Mouse (Mus musculus): Measurements from ENCODE around the gene Defa26.
"Not testable (repeated sequence)": the region's sequence is repeated elsewhere in the genome, so short reads cannot be mapped to it uniquely, and the experiment has no call there.

Defa26 gene
- long read RNA-seq, experiment 1 = 0 reads
- long read RNA-seq, experiment 2 = 0 reads

DNA sequence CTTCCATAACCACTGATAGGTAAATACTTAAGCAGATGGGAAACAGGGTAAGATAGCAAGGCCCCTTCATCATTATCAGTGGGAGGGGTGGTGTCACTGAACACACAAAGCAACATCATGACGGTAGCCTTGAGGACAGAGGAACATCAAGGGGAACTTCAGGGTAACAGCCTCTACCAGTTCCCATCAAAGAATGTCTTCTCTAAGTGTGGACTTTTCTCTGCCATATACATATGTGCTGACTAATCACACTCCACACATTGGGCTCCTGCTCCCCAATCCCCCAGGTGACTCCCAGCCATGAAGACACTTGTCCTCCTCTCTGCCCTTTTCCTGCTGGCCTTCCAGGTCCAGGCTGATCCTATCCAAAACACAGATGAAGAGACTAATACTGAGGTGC, at the start of gene Defa26:
TSS of gene Defa26 (plus strand) at position 301 of the 400 bp plus-strand sequence.
- intact Hi-C loops (cut with DNase I) = not testable (repeated sequence)

DNA sequence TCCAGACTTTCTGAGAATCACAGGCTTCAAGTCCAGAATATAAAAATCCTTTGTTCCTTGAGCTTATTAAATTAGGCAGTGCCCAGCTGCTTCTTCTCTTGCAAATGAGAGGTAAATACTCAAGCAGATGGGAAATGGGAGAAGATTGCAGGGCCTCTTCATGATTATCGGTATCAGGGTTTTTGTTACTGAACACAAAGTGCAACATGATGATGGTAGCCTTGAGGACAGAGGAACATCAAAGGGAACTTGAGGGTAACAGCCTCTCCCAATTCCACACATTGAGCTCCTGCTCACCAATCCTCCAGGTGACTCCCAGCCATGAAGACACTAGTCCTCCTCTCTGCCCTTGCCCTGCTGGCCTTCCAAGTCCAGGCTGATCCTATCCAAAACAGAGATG, 35.3 kb upstream of the Defa26 start, which contains the start of gene Defa28:
TSS of gene Defa28 (plus strand) at position 301 of the 400 bp plus-strand sequence.
- intact Hi-C loops (cut with DNase I) = not testable (repeated sequence)

DNA sequence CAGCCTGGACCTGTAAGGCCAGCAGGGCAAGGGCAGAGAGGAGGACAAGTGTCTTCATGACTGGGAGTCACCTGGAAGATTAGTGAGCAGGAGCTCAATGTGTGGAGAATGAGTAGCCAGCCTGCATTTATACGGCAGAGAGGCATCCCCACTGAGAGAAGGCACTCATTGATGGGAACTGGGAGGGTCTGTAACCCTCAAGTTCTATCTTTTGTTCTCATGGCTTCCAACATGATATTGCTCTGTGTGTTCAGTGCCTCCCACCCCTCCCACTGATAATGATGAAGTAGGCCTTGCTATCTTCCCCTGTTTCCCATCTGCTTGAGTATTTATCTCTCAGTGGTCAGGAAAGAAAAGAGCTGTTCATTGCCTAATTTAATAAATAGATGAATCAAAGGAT, 23.6 kb upstream of the Defa26 start, which contains the start of gene Gm7861:
TSS of gene Gm7861 (minus strand) at position 101 of the 400 bp plus-strand sequence.
- intact Hi-C loops (cut with DNase I) = not testable (repeated sequence)

DNA sequence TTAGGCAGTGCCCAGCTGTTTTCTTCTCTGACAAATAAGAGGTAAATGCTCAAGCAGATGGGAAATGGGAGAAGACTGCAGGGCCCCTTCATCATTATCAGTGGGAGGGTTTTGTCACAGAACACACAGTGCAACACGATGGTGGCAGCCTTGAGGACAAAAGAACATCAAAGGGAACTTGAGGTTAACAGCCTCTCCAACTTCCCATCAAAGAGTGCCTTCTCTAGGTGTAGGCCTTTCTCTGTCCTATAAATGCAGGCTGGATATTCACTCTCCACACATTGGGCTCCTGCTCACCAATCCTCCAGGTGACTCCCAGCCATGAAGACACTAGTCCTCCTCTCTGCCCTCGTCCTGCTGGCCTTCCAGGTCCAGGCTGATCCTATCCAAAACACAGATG, 37.5 kb downstream of the Defa26 start, which contains the start of gene Defa17:
TSS of gene Defa17 (plus strand) at position 301 of the 400 bp plus-strand sequence.
- intact Hi-C loops (cut with DNase I) = not testable (repeated sequence)

DNA sequence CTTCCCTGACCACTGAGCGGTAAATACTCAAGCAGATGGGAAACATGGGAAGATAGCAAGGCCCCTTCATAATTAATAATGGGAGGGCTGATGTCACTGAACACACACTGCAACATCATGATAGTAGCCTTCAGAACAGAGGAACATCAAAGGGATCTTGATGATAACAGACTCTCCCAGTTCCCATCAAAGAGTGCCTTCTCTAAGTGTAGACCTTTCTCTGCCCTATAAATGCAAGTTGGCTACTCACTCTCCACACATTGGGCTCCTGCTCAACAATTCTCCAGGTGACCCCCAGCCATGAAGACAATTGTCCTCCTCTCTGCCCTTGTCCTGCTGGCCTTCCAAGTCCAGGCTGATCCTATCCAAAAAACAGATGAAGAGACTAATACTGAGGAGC, 47.5 kb downstream of the Defa26 start, which contains the start of gene Defa34:
TSS of gene Defa34 (plus strand) at position 301 of the 400 bp plus-strand sequence.
- intact Hi-C loops (cut with DNase I) = not testable (repeated sequence)

All from adrenal gland (tissue).